19 mouse cellular contexts compared by ENCODE assay signal in genomic region chr14:102893241-102893640, GRCm38 (mm10).
"Had no signal": no experiment of that assay in that cellular context is flagged by ENCODE, and none has a peak within 500 bp of the region (broad histone marks: within the 10 kb centered on the region; RNA-seq: fewer than 3 reads in every experiment).

No protein-coding gene starts in this region.

- ATAC-seq: midbrain, embryonic 16.5 days had no signal

- H3K4me3 ChIP-seq: midbrain, embryonic 10.5 days; midbrain, embryonic 12.5 days; myocyte; neural tube, embryonic 13.5 days; neural tube, embryonic 15.5 days had no signal

- H3K27ac ChIP-seq: midbrain, embryonic 10.5 days; midbrain, embryonic 12.5 days; neural tube, embryonic 13.5 days; neural tube, embryonic 15.5 days had no signal

- DNase-seq: lung, adult 18-20 months; lung, embryonic 14.5 days; lung, postnatal 10 days; lung, postnatal 4 days; midbrain, embryonic 14.5 days; retina, postnatal 1 day; right cerebral cortex, adult 18-20 months; right cerebral cortex, postnatal 25 days; right cerebral cortex, postnatal 4 days; spleen, adult 18-20 months; thymus, adult 18-20 months; thymus, postnatal 14 days; thymus, postnatal 36 days had no signal
